Mouse (Mus musculus) erythroblast, embryonic 14.5 days (primary cell): ENCODE measurements around the gene Pgf.

Experiments used
- GATA1 ChIP-seq: IDR thresholded peaks from 2 replicates; pipeline ENCODE4 v1.6.1; 2012; ENCODE audit warnings: low read length, inconsistent platforms, mixed read lengths
- TAL1 ChIP-seq: IDR thresholded peaks from 3 replicates; pipeline ENCODE4 v1.6.1; 2012; ENCODE audit warnings: low read length, inconsistent platforms, mixed read lengths

GRCm38 (mm10) chr12:85153011-85153410 is 24.6 kb downstream of the Pgf start:
- TF ChIP-seq TAL1: no peak
- TF ChIP-seq GATA1: no peak
